Mouse (Mus musculus) cerebellum, adult (tissue): ENCODE data around the gene Ube2cbp.

Experiments used
- ATAC-seq: cut with Nextera tagmentation; 2 replicates; pipeline ENCODE4 v1.9.2; 2017; ENCODE audit warnings: mild to moderate bottlenecking, moderate library complexity, mixed read lengths; ENCODE audit not compliant: insufficient number of reproducible peaks, low FRiP score, low TSS enrichment

The Ube2cbp gene

DNA sequence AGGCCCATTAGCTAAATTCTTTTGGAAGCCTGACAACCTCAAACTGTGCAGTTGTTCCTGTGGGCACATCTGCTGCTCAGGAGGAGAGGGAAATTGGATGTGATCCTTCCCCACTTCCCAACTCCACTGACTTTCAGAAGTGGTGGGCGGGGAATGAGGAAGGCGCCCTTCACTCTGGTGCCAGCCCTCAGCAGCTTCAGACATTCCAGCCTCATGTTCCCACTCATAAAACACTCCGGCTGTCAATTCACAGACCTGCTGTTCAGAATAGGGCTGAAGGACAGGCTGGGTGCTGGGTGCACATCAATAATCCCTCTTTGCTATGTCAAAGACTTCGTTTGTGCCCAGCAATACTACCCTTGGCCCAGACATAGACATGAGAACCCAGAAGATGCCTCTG lies 136.5 kb downstream of the Ube2cbp start:
- ATAC-seq, result no peak

DNA sequence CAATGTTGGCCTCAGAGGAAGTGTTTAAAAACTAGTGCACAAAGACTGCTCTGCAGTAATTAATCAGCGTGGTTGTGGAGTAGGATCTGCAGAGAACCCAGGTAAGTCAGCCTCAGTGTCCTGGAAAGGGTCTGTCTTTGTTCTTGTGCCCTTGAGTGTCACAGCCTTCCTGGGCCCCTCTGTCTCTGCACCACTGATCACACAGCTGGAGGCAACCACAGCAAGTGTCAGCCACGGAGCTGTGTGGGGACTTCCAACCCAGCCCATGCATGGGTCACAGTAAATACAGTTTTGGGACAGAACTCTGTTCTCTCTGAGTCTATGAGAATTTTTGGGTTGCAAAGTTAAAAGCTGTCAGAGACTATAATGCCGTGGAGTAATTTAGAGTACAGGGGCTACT lies 137.4 kb downstream of the Ube2cbp start:
- ATAC-seq, result no peak

DNA sequence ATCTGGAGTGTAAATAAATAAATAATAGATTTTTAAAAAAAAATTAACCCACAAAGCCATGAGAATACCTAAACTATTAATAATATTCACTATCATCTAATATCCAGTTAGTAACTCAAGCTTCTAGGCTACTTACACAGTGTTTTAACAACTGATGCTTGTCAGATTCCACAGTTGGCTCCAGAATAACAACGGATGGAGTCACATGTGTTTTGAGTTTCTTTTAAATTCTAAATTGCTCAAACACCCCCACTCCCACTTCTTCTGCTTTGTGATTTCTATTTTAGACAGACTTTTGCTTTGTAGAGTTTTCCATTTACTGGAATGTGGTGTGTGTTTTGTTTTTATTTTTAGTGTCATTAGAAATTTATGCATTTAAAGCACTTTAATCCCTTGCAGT lies 140.0 kb downstream of the Ube2cbp start:
- ATAC-seq, result no peak

DNA sequence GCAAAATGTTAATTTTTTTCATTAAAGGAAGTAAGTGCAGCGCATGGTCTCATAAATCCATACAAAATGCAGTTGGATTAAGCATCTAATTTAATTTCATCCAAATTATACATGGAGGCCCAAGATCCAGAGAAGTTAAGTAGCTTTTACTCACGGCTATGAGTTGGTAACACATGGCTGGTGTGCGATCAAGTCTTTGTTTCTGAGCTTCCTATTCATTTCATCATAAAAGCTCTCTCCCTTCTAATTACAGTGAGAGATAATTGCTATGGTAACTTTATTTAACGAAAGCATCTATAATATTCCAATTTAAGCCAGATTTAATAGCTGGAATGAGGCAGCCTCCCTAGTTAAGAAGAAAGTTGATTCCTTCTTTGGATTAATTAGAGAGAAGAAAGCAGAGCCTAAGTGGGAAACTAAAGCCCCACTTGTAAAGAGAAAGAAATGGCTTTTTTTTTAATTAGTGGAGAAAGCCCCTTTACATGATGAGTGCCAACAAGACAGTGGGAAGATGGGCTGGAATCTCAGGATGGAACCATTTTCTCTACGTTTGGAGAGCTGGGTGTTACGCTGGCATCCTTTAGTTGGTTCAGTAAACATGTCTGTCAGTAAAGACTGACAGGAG lies 145.1 kb downstream of the Ube2cbp start:
- no peak for ATAC-seq

DNA sequence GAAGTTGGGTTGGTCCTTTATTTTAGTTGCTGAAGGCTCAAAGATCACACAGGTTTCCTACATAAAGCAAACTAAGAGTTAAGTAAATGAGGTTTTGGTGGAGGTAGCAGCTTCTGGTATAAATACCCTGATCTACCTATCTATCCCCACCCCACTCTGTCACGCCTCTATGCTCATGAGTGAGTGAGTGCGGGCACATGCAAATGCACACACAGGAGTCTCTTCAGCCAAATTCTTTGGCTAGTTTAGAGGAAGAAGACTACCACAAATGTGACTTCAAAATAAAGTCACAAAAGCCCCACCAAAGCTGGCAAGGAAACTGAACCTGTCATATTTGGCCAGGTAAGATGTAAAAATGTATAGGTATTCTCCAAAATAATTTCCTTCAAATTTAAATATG lies 149.1 kb downstream of the Ube2cbp start:
- ATAC-seq, result no peak

DNA sequence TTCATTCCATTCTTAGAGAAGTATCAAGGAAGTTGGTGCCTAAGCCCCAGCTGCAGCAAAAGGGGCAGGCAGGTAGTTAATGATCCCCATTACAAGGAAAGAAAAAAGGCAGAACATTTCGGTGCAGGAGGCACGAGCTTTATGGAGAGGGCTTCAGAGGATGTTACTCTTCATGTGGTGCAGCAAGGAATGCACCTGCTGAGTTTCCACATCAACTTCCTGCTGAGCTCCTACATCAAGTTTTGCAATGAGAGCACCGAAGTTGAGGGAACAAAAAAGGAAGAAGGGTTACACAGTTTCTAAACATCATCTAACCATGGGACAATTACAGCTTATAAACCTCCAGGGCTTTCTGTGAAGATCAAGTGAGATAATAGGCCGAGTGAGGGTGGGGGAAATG lies 156.1 kb downstream of the Ube2cbp start:
- no peak for ATAC-seq

DNA sequence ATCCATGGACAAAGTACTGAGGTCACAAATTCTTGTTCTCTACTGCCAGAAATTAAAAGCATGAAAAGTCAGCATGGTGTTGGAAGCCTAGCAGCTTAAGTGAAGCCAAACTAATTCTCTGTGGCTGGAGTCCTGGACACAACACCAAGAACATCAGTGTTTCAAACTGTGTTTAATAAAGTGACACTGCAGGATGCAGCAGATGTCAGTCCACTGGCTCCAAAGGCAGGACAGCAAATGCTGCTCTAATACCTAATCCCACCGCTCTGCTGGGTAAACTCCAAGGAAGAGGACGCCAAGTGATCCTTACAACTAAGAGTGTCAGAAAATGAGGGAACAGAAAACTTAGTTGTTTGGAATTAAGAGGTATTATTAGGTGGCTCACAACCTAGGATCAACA lies 158.2 kb downstream of the Ube2cbp start:
- 0 out of 2 replicates have a peak, but pooled peaks have one; percentile 36 for ATAC-seq

DNA sequence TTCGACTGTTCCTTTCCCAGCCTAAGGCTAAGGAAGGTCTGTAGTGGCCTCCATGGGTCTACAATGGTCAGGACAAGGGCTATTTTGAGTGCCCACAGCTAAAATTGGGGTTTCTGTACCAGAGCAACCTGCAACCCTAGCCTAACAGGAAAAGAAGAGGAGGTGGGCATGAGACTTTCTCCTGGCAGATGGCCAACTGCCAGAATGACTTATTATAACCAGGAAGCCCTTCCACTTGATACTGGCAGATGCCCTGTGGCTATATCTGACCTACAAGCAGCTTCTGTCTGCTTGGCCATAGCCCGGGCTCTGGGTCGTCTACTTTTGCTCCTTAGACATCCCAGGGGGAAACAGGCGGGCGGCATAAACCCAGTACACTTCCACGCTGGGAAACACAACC lies 163.3 kb downstream of the Ube2cbp start:
- no peak for ATAC-seq

DNA sequence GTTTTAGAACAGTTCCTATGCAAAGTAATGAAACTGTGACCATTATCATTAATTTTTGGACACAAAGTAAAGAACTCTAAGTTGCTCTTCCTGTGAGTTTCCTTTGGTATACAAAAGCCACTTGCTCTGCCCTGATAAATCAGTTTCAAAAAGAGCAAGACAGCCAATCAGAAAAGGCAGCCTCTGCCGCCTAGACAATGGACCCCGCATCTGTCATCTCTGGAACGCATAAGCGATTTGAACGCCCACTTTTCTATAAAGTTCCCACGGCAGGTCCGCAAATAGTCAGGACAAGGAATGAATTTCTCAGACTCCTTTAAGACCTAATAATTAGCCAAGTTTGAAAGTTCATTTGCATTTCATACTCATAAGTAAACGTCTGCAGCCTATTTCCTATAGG lies 166.2 kb downstream of the Ube2cbp start:
- no peak for ATAC-seq

DNA sequence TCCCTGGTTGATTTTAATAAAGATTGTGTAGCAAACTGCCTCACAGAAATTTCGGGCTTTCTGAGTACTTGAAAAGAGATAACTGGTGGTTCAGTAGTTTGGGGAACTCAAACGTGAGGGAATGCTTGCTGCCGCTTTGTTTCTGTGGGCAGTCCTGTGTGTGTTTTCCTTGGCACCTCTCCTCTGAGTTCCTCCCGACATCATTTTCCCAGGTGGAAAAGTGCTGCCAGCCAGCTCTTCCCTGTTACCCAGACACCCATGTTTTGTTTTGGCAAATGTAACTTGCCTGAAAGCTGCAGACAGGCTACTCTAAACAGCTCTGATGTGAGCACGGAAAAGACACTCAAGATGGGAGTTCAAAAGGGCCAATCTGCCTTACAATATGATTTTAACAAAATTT lies 166.6 kb downstream of the Ube2cbp start:
- ATAC-seq, result no peak

DNA sequence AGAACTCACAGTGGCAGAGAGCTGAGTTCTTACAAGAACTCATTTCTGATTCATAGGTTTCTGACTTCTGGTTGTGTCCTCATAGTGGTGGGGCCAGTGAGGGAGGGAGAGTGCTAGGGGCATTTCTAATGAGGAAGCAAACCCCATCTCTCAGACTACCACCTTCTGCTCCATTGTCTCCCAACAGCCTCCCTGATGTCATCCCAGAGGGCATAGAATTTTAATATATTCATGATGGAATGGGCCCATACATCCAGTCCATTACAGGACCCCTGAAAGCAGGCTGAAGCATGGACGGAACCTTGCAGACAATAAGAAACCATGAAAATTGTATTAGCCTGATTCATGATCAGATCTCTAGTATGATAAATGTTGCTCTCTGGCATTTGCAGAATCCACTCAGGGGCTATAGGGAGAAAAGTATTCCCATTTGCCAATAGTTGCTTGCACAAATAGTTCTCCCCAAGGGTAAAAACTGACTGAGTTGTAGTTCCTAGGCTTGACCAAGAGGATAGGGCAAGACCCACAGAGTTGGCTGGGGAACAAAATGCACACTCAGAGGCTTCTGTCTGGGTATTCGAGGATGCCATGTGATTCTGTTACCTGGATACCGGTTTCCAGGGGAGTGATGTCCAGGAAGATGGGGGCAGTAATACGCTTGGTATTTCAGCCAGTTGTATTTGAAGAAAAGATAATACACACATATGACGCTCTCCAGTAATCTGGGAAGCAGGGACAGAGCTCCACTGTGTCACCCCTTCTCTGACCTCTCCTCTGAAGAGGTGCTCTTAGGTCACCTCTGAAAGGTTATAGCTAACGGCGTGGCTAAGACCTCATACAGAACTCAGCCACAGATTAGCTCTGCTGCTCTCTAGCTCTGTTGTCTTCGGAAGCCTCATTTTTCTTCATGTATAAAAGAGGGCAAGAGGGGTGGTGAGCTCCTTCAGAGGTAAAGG lies 167.8 kb downstream of the Ube2cbp start:
- no peak for ATAC-seq

DNA sequence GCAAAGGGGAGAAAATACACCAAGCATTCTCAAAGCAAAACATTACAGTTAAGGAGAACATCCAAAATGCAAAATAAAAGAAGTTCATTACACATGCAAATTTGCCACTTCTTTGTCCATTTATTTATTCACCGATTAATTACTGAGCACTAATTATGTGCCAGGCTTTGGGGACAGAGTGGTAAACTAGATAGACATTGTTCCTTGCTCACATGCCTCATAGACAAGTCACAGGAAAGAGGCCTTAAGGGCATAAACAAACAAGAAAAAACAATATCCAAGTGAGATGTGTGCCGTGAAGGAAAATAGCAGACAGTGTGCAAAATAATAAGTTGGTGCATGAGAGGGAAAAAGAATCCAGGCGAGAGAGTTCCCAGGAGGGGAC lies 177.2 kb downstream of the Ube2cbp start:
- no peak for ATAC-seq

DNA sequence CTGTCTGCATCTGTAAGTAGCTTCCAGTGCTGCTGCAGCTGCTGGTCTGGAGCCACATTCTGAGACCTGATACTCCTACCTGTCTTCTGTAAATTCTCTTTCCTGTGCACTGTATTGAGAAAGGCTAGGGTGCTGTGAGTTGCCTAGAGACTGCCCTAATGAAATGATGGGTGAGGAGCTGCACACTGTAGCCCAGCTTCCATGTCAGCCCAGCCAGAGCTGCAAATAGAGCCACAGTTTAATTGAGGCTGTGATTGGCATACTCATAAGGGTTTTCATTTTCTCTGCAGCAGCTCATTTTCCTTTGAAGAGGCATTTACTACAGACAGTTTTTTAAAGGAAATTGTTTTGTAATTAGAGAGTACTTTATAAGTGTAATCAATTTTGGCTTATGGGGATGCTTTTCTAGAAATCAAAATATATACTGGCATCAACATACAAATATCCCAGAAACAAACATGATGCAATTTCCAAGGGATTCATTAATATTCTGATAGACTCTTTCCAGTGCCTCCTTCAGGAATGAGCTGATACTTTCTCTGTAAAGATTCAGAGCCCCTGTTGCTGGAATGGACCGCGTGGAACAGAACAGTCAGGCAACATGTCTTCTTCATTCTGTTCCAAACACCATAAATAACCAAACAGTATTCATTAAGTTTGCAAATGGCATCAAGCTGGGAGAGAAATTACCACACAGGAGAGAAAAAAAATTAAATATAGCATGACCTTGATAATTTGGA lies 177.8 kb downstream of the Ube2cbp start:
- ATAC-seq, result no peak

DNA sequence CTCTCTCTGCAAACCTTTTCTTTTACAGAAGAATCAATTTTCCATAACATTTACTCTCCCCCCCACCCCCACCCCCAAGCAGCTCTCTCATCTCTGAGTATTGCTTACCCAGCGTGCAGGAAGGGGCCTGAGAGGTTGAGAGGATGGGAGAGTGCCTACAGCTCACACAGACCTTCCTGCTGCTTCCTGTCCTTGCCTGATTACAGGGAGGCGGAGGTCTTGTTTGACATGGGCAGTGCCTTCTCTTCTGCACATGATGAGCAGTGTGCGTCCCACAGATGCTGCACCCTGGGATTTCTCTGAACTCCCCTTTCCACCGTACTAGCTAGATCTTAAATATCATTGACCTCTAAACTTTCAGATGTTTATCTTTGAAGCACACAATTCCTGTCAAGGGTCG lies 182.2 kb downstream of the Ube2cbp start:
- no peak for ATAC-seq

DNA sequence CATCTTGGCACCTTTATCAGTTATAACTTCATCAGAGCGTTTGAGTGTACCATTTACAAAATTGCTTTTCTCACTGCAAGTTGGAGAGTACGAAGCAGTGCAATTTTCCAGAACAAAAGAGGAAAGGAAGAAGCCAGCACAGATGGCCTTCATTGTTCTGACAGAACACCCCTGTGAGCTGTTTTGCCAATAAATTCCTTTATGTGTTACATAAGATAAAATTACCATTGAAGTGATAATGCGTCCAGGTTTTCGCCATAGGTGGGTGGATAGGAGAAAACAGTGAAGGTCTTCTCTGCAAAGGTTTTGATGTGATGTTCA lies 183.6 kb downstream of the Ube2cbp start:
- no peak for ATAC-seq

DNA sequence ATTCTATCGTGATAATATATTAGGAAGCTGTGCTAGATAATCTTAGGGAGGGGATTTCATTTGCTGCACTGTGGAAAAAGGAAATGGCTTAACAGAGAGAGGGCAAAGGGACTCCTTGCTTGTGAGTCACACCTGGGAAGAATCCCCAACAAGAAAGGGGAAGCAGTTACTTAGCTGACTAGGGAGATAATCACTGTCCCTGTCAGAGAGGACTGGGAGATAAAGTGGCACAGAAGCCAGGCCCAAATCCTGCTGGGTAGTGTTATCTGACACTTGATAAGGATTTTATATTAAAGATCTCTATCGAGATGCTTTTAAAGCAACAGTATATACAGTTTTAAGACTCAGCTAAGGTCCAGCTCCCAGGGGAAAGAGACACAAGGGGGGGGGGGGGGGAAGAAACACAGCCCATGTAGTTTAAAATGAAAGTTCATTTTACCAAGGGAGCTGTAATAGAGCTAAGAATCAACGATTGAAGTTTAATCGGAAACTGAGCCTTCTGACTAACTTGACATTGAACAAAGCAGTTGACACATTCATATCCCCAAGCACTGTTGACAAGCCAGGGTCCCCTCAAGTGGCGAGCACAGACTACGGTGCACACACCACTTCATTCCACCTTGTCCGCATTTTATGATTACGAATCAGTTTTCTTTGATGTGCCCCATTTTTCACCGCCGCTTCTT lies 184.1 kb downstream of the Ube2cbp start:
- ATAC-seq, result no peak

DNA sequence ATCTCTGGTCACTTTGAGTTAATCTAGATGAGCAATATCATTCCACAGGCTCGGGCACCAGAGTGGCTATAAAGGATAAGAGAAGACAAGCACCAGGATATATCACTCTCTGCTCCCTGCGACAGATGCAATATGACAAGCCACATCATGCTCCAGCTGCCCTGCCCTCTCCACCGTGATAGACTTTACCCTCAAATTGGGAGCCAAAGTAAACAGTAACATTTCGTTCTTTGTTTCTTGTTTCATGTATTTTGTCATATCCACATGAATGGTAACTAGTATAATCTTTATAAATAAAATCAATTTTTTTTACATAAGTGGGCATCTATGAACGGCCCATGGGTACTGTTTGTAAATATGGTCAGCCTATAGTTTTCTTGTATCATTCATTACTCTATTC lies 195.2 kb downstream of the Ube2cbp start:
- ATAC-seq, result no peak

DNA sequence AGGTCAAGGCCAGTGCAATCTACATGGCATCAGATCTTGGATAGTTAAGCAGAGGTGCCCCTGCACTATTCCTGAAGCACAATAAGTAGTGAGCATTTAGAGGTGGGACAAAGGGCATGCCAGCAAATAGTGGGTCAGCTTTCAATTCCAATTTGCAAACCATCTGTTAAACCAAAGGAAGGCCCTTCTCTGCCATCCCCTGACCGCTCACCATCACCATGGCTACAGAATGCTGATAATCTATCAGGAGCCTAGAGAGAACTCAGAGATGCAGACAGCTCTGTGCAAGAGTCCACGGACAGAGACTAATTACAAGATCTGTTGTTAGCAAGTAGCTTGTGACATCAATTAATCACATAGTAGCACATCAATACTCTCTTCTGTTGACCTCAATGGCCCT lies 198.1 kb downstream of the Ube2cbp start:
- ATAC-seq, result no peak
